Mouse (Mus musculus): ENCODE data around the gene Tcea3.

The Tcea3 gene

DNA sequence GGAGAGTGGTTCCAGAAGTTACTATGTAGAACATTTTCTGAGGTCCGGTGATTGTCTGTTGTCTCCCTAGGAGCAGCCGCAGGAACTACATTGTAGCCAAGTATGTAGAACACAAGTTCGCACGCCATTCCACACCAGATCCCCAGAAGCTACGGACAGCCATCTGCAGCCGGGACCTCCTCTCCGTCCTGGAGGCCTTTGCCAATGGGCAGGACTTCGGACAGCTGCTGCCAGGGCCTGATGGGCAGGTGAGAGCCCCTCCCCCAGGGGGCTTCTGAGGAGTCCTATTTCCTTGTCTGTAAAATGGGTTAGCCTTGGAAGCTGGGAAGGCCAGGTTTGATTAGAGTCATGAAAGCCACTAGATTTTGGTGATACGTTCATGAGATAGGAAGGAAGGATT, 8.4 kb upstream of the Tcea3 start:
- DNase-seq (ENCODE audit: low read depth, low spot score) = no peak

DNA sequence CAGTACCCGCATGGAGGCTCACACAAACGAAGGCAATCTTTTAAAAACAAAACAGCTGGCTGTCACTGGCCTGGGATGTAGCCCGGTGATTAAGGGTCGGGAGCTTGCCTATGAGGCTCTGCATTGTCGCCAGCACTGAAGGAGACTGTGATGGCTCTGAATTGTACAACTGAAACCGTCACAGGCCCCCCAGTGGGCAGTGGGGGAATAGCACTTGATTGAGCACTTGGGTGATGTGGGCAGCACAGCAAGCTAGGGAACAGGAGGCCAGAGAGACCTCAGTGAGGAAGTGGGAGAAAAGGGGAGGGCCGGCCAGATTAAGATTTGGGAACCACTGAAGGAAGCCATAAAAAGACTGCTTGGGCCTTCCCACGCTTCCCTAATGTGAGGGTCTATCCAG, 7.9 kb upstream of the Tcea3 start:
- DNase-seq (ENCODE audit: low read depth, low spot score) = peak; percentile 73

DNA sequence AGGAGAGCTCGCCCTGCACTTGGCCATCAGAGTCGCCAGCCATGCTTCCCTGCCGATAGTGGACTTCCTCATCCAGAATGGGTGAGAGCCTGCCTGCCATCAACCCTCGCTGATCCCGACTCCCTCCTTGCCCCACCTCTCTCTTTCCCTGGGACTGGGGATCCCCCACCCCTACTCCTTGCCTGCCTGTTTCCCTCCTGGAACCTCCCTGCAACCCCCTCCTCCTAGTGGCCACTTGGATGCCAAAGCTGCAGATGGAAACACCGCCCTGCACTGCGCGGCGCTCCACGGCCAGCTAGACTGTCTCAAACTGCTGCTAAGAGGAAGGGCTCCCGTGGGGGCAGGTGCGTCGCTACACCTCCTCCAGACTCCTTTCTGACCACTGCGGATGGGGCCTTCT, 7.4 kb upstream of the Tcea3 start:
- DNase-seq (ENCODE audit: low read depth, low spot score) = no peak

DNA sequence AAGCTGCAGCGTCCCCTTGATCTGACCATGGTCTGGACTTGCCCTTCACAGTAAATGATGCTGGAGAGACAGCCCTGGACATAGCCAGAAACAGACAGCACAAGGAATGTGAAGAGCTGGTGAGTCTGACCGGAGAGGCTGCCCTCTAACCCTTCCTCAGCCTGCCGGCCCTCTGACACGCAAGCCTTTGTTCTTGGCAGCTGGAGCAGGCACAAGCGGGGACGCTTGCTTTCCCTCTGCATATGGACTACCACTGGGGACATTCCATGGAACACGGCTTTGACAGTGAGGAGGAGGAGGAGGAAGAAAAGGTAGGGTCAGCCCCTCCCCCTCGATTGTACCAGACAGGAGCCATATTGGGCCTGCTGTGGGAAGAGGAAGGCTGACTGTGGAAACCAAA, 6.6 kb upstream of the Tcea3 start:
- DNase-seq (ENCODE audit: low read depth, low spot score) = no peak

DNA sequence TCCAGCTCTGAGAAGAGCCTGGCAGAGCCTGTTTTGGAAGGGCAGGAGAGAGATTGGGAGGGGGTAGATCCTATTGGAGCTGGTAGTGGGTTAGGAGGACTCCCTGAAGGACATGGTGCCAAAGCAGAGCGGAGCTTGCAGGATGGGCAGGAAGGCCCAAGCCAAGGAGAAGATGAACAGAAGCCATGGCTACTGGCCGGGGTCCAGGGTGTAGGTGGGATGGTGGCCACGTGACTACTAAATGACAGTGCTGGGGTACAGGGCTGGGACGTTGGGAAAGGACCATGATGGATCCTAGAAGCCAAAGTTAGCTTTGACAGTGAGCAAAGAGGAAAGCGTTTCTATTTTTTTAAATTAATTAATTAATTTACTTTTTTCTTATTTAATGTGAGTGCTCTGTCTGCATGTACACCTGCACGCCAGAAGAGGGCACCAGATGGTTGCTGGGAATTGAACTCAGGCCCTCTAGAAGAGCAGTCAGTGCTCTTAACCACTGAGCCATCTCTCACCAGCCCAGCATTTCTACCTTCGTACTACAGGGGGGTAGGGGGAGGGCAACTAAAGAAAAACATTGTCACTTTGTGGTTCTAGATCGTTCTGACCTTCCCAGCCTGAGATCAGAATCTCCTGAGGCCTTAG, 5.3 kb upstream of the Tcea3 start:
- peak; percentile 49 for DNase-seq (ENCODE audit: low read depth, low spot score)

DNA sequence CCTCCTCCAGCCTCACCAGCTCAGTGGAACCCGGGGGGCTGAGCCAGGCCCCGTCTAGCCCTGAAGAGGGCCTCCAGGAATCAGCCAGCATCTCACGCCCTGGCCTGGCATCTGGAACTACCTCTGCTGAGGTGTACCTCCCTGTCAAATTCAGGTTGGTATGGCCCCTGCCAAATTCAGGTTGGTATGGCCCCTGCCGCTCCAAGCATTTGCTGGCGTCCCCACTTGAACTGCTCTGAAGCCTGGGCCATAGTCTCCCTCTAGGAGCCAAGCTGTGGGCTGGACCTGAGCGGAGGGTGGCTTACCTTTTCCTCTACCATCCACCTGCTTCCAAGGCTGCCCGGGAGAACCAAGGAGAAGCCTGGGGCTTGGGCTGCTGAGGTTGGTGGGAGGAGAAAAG, 4.8 kb upstream of the Tcea3 start:
- DNase-seq (ENCODE audit: low read depth, low spot score) = no peak

DNA sequence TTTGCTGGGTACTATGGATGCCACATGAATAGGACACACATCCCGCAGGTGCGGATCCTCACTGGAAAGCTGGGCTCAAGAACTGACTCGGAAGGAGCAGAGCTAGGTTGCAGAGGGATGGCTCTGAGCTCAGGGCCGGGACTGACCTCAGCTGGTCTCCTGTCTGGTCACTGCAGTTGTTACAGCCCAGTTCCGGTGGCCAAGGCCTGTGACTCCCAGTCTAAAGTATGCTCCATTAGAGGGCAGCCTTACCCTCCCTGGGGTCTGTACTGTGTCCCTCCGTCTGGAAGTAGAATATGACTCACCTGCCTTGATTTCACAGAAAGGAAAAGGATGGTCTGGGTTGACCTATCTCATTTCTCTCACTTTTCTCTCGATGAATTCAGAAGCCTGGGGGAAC, 3.3 kb upstream of the Tcea3 start:
- no peak for DNase-seq (ENCODE audit: low read depth, low spot score)

DNA sequence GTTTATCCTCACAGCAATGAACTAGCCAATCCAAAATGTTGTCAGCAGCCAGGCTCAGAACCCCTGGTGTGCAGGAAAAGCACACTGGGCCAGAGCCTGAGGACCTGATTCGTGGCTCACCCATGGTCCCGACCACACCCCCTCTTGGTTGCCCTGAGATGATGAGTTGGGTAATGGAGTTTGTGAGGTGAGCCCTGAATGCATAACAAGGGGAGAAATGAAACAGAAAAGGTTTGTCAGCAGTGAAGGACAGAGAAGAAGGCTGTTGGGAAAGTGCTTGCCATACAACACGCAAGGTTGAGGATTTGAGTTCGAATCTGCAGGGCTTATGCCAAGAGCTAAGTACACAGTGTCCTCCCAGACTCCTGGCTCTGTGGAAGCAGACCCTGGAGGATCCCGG, 1.8 kb upstream of the Tcea3 start:
- DNase-seq (ENCODE audit: low read depth, low spot score) = no peak

DNA sequence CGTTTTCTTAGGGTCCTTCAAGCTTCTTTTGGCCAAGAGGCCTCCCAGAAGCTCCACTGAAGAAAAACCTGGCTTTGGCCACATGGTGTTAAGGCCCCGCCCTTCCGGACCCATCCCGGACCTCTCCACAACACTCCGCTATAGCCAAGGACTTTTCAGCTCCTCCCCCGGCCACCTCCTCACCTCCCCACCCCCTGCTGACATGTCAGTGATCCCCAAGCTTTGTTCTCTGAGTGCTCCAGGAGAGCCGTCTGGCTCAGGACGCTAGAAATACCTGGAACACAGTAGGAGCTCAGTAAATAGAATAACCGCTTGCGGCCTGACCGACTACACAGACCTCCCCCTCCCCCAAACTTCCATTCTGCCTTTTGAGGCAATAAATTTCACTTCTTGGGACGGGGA, 960 bp upstream of the Tcea3 start:
- DNase-seq (ENCODE audit: low read depth, low spot score) = no peak

DNA sequence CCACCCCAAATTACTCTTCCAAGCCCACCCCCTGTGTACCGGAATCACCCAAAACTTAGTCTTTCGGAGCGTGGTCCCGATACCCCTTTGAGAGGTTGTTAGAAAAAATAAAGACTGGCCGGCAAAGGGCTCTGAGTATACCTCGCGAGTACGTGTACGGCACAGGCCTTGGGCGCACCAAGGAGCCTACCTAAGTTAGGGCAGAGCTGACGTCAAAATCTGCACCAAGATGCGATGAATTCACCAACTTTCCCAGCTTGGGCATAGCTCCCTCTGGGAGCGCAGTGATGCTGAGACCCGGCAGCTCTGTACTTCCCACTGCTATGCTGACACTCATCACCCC, 172 bp upstream of the Tcea3 start:
- no peak for DNase-seq (ENCODE audit: low read depth, low spot score)

DNA sequence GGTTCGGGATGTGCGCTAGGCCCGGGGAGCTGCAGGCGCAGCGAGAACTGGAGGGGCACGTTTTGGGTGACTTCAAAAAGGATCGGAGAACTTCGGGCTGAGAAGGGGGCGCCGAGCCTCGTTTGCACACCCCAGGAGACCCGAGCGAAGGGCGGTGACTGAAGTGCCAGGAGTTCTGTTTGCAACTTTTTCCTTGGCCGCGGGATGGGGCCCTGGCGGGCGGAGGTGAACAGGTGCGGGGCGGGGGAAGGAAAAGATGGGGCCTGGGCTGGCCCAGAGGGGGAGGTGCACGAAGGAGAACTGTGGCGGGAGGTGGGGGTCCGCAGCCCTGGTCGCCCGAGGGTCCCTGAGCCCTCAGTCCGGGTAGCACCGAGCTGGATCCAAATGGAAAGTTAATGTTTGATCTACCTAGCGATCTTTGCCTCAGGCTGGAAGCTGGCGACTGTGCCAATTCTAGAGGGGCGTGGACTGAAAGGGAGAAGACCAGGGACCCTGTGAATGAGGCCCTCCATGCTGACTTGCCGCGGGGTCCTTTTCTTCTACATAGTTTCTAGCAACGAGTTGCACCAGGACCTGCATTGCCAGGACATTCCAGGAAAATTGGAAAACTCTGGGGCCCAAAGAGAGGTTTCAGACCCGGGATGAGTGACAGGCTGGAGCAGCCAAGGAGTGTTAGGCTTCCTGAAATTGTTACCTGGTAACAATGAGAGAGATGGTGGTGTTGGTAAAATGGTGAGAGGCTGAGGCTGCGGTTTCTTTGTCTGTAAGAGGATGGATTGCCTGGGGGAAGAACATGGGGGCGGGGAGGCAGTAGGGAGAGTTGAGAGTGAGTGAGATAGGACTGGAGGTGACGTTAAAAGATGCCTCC, 1.2 kb downstream of the Tcea3 start:
- no peak for DNase-seq (ENCODE audit: low read depth, low spot score)

DNA sequence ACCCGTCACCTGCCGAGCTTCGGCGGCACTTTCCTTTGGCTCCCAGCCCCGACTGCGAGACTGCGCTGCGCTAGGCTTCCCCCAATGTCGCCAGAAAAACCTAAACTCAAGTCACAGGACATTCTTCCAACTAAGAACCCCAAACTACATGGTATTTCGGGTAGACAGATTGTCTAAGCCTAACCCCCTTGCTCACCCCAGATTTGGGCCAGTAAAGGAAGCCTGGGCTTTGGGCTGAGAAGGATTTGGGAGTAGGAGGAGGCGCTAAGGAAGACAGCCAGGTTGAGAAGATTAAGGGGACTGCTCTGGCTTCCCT, 1.8 kb downstream of the Tcea3 start:
- no peak for DNase-seq (ENCODE audit: low read depth, low spot score)

DNA sequence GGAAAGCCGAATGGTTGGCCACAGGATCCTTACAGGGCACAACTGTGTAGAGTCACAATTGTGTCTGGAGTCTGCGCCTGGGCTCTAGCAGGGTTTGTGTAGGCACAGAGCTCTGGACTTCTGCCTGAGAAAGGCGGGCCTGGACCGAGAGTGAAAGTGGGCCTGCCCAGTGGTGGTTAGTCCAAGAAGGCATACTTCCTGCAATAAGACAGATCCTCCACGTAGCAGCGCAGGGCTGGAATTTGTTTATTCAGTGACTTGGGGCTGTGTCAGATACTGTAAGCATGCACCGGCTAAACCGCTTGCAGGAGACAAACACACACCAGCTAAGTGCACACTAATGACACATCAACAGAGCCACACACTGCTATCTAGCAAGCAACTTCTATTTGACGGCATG, 2.3 kb downstream of the Tcea3 start:
- DNase-seq (ENCODE audit: low read depth, low spot score) = no peak

DNA sequence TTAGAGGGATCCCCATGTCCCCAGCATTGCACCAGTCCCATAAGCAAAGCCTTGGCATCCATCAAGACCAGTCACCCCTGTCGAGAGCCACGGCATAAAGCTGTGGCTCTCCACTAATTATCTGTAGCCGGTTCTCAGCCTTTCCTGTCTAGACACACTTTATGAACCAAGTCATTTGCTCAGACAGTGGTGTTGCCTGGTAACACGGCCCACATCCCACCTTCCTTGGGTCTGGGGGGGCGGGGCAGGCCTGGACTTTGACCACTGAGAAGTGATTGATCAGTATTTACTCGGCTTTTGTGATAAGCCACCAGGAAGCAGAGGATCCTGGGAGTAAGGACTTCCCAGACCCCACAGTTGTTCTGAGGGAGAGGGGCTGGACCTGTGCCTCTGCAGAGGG, 8.4 kb downstream of the Tcea3 start:
- DNase-seq (ENCODE audit: low read depth, low spot score) = no peak

DNA sequence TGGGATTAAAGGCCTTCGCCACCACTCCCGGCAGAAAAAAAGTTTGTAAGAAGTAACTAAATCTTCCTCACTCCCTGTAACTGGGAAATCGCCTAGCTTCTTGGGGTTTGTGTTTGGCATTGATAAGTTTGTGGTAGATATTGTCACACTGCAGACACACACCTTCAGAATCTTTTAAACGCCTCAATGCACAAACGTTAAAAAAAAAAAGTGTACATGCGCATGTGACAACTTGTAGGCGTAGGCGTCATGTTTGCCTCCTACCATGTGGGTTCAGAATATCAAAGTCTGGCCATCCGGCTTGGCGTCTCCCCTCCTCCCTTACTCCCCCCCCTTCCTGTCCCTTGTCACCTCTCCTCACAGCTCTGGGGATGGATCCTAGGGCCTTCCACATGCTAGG, 9.2 kb downstream of the Tcea3 start:
- no peak for DNase-seq (ENCODE audit: low read depth, low spot score)

DNA sequence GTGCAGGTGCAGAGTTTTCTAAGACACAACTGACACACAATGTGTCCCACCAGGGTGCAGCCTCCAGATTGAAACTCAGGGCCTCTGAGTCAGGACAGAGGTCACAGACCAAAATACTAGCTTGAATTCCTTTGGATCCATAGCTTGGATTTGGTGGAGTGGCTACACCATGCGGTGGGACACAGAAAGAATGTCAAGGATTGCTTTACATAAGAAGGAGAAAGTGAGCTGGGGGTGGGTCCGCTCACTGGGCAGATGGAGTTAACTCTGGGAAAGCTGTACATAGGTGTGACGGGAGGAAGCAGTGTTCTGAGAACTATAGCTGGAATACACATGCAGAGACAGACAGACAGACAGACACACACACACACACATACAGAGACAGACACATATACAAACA, 12.4 kb downstream of the Tcea3 start:
- DNase-seq (ENCODE audit: low read depth, low spot score) = no peak

DNA sequence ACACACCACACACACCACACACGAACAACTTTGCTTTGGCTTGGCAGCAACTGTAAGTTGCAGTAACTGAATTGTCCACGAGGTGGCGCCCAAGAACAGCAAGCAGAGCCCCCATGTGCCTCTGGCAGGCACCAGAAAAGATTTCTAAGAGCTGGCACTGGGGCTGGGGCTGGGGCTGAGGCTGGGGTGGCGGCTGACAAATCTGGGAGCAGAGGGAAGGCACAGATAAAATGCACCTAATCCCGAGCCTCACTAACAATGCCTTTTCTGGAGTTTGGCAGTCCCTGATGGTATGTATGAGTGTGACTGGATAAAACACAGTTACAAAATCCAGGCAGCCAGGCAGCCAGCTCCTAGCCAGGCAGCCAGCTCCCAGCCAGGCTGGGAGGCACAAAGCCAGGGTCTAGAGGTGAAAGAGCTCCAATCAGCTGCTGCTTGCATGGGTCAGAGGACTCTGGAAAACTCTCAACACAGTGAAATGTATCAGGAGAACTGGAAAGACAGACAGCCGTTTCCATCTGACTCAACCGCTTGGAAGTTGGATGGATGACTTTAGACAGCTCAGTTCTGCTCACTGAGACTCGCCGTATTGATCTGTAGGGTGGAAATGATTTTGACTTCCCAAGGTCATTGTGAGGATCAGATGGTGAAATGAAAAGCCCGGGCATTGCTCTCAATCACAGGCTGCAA, 13.1 kb downstream of the Tcea3 start:
- peak; percentile 69 for DNase-seq (ENCODE audit: low read depth, low spot score)

DNA sequence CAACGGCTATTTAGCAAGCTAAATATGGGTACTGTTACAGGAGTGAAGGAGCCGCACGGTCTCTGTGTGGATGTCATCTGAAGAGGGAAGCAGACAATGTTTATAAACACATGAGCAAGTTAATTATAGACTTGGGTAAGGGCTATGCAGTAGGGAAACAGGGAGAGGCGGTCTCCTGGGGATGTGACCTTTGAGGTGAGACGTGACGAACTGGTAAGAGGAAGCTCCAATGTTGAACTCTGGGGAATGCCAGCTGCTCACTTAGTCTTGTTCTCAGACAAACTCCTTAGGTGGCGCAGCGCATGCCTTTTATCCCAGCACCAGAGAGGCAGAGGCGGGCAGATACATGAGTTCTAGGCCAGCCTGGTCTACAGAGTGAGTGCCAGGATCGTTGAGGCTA, 14.4 kb downstream of the Tcea3 start:
- DNase-seq (ENCODE audit: low read depth, low spot score) = no peak

DNA sequence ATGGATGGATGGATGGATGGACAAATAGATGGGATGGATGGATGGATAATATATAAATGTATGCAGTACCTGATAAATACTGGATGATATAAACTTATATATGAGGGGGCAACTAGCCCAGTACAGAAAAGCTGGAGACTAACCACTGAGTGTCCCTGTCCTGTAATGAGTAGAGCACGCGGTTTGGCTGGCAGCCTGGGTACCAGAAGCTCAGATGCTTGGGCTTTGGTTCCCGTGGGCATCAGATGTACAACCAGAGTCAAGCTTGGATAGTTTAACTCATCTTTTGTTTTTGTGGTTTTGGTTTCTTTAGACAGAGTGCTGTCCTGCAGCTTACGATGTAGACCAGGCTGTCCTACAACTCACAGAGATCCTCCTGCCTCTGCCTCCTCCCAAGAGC, 16.0 kb downstream of the Tcea3 start:
- no peak for DNase-seq (ENCODE audit: low read depth, low spot score)

DNA sequence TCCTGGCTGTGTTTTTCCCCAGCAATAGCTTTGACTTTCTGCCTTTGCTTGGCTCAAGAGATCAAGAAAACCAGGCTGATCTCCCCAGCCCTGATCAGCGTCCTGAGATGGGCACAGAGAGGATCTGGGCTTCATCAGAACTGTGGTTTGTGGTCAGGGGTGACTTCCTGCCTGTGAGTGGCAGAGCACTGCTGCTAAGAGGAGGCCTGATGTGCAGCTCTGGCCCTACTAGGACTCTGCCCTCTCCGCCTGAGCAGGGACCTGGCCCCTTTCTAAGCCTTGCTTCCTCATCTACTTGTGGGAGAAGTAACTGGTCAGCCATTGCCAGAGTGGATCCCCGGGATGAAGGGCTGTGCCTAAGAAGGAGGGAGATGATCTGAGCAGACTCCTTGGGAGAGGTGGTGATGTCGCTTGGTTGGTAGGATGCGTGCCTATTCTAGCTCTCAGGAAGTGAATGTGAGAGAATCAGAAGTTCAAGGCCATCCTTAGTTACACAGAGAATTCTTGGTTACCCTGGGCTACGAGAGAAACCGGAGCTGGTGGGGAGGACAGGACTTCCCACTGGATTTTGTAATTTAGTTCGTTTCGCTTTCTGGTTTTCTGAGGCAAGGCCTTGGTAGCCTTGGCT, 19.3 kb downstream of the Tcea3 start:
- DNase-seq (ENCODE audit: low read depth, low spot score) = peak; percentile 52

DNA sequence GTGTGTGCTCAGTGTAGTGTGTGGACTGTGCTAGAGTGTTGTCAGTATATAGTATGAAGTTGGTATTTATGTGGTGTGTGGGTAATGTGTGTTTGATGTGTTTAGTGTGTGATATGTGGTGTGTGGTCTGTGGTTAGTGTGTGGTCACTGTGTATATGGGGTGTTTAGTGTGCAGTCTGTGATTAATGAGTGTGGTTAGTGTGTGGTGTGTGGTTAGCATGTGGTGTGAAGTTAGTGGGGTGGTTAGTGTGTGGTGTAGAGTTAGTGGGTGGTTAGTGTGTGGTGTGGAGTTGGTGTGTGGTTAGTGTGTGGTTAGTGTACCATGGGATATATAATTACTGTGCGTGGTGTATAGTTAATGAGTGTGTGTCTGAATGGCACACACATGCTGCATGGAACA, 21.4 kb downstream of the Tcea3 start:
- DNase-seq (ENCODE audit: low read depth, low spot score) = no peak

DNA sequence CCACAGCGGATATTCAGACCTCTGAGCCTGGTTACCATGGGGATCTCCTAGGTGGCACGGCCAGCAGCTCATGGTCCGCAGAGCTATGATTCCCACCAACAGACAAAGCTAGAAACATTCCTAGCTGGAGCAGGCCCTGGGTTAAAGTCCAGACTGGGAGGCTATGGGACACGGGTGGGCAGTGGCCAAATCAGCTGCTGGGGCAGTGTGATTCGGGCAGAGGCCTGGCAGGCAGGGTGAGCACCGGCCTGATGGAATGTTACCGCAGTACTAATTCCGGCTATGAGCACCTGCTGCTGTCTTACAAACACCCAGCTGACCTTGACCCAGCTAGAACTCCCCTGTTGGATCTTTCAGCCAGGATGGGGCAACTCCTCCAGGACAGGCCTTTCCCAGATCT, 23.1 kb downstream of the Tcea3 start:
- no peak for DNase-seq (ENCODE audit: low read depth, low spot score)

DNA sequence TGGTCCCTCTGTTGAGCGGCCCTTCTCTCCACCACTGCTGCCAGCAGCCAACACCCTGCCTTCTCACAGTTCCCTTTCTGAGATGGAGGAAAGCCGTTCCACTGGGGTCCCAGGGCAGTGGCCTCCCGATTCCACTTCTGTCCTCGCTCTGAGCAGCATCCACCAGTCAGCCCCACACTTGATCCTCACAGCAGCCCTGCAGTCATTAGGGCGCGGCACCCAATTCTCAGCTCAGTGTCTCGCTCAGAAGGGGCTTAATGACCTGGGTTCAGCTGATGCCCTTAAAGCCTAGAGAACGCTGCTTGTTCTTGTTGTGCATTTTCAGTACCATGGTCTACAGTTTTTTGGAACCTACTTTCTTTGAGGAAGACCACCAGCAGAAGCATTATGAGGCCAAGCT, 33.6 kb downstream of the Tcea3 start:
- no peak for DNase-seq (ENCODE audit: low read depth, low spot score)
